Mouse (Mus musculus): ENCODE measurements around the gene Aen. TPM values are rescaled to one million over a fixed set of nuclear protein-coding genes. Genes with fewer than 3 reads are reported as not detected.

Aen gene
- polyA plus RNA-seq, 1 experiment from 2014 or later: 57.4 TPM

DNA sequence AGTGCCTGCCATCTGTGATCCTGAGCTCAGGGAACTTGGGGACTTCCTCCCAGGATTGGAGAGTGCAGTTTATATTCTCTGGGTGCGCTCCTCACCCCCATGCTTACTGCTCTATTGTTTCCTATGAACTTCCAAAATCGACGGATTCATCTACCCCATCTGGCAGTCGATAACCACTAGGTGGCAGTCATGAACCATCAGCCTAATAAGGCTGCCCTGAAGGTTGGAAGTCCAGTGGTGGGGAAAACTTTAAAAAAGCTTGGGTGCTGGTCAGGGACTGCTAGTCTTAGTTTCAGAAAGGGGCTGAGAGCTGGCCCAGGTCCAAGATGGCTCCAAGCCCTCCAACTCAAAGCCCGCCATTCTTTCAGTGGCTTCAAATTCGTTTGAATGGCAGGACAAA is 28.6 kb downstream of the Aen start:
- Histone ChIP-seq H3K9me3 (no peaks in the 10 kb centered on the region), H3K4me1 (no peaks in the 10 kb centered on the region), H3K27me3 (ENCODE audit: insufficient read depth, poor library complexity, severe bottlenecking) (peaks cover 58% of the 10 kb centered on the region), H3K27ac (no peak overlapping the region; the same call in 1 of the 2 replicates), H3K36me3 (no peaks in the 10 kb centered on the region), H3K4me3 (no peak overlapping the region)
- WGBS: 10% methylated on average over 6 of the region's 6 CpGs
- DNase-seq (ENCODE audit: low spot score): peak; percentile 81

GRCm38 (mm10) chr7:78924796-78925195 is 29.1 kb downstream of the Aen start:
- Histone ChIP-seq H3K9me3 (no peaks in the 10 kb centered on the region), H3K27me3 (ENCODE audit: insufficient read depth, poor library complexity, severe bottlenecking) (peaks cover 53% of the 10 kb centered on the region), H3K27ac (no peak overlapping the region; the same call in 1 of the 2 replicates), H3K4me3 (no peak overlapping the region), H3K36me3 (no peaks in the 10 kb centered on the region), H3K4me1 (no peaks in the 10 kb centered on the region)
- DNase-seq (ENCODE audit: low spot score): no peak
- WGBS: 64% methylated on average over 7 of the region's 7 CpGs

DNA sequence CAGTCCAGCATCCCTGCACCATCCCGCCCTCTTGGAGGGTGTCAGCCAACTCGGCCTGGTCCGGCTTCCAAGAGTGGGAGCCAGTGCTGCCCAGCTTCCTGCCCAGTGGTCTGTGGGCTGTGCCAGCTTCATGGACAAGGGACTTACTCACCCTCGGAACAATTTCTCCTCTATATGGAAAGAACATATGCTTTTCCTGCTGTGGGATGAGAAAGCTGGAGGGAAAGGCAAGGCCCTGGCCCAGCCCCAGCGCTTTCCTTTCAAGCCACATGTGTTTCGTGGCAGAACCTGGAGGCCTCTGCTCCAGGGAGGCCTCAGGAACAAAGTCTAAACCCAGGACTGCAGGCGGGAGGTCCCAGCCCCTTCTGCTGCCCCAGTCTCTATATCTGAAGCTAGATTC is 30.0 kb downstream of the Aen start:
- Histone ChIP-seq H3K9me3 (no peaks in the 10 kb centered on the region), H3K36me3 (no peaks in the 10 kb centered on the region), H3K27ac (no peak overlapping the region), H3K4me1 (no peaks in the 10 kb centered on the region), H3K27me3 (ENCODE audit: insufficient read depth, poor library complexity, severe bottlenecking) (peaks cover 51% of the 10 kb centered on the region), H3K4me3 (no peak overlapping the region)
- DNase-seq (ENCODE audit: low spot score): no peak
- 80% methylated on average over 7 of the region's 7 CpGs for WGBS

GRCm38 (mm10) chr7:78926156-78926555 is 30.5 kb downstream of the Aen start:
- no peak for DNase-seq (ENCODE audit: low spot score)
- Histone ChIP-seq H3K27me3 (ENCODE audit: insufficient read depth, poor library complexity, severe bottlenecking) (peaks cover 51% of the 10 kb centered on the region), H3K4me1 (no peaks in the 10 kb centered on the region), H3K27ac (no peak overlapping the region), H3K36me3 (no peaks in the 10 kb centered on the region), H3K4me3 (no peak overlapping the region), H3K9me3 (no peaks in the 10 kb centered on the region)
- WGBS: 73% methylated on average over 9 of the region's 9 CpGs

GRCm38 (mm10) chr7:78927266-78927665 is 31.6 kb downstream of the Aen start:
- Histone ChIP-seq H3K27ac (no peak overlapping the region), H3K4me3 (no peak overlapping the region), H3K4me1 (no peaks in the 10 kb centered on the region), H3K9me3 (no peaks in the 10 kb centered on the region), H3K36me3 (no peaks in the 10 kb centered on the region), H3K27me3 (ENCODE audit: insufficient read depth, poor library complexity, severe bottlenecking) (peaks cover 45% of the 10 kb centered on the region)
- WGBS: 56% methylated on average over 3 of the region's 3 CpGs
- no peak for DNase-seq (ENCODE audit: low spot score)

DNA sequence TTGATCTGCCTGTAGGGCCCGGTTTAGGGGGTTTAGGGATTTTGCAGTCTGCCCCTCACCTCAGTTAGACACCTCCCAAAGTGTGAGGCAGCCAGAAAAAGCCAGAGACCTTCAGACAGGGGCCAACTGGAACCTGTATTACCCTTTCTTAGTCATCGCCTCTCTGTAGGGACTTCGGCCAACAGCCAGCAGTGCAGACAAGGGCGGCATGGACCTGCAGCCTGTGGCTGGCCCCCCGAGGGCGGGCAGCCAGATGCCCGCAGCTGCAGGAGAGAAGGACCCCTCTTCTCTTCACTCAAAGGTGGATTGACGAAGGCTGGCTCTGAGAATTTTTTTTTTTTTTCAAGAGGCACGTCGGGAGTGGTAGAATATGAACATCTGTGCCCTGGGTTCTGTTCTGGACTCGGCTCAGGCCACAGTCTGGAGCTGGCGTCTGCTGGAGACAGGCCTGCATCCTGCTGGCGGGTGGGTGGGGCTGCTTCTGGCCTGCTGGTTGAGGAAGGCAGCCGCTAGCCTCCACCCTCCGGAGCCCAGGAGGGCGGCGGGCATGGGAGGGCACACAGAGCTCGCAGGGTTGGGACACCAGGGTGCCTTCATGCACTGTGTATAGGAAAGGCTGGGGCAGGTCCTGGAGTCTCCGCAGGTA is 43.4 kb downstream of the Aen start:
- WGBS: 62% methylated on average over 19 of the region's 19 CpGs
- Histone ChIP-seq H3K36me3 (no peaks in the 10 kb centered on the region), H3K9me3 (no peaks in the 10 kb centered on the region), H3K27me3 (ENCODE audit: insufficient read depth, poor library complexity, severe bottlenecking) (peaks cover 23% of the 10 kb centered on the region; the same call in 1 of the 2 replicates), H3K4me3 (no peak overlapping the region), H3K27ac (no peak overlapping the region), H3K4me1 (no peaks in the 10 kb centered on the region)
- no peak for DNase-seq (ENCODE audit: low spot score)

GRCm38 (mm10) chr7:78940971-78941370 is 45.3 kb downstream of the Aen start:
- H3K9me3 ChIP-seq: no peaks in the 10 kb centered on the region
- no peaks in the 10 kb centered on the region for H3K4me1 ChIP-seq
- H3K36me3 ChIP-seq: no peaks in the 10 kb centered on the region
- 67% methylated on average over 3 of the region's 3 CpGs for WGBS
- no peak overlapping the region for H3K4me3 ChIP-seq
- H3K27ac ChIP-seq: no peak overlapping the region
- no peak for DNase-seq (ENCODE audit: low spot score)
- H3K27me3 ChIP-seq (ENCODE audit: insufficient read depth, poor library complexity, severe bottlenecking): peaks cover 24% of the 10 kb centered on the region; the same call in 1 of the 2 replicates

DNA sequence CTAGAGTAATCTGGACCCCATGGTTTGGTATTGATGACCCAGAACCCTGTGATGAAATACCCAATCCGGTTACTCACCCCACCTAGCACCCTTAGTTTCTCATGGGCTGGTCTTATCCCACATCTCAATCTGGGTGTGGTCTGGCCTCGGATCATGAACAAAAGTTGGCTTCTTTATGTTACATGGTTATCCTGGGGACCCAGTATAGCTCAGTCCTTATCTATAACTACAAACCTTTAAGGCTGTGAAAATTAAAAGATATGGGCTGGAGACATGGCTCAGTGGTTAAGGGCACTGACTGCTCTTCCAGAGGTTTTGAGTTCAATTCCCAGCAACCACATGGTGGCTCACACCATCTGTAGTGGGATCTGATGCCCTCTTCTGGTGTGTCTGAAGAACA is 46.9 kb downstream of the Aen start:
- Histone ChIP-seq H3K27ac (no peak overlapping the region), H3K36me3 (no peaks in the 10 kb centered on the region), H3K27me3 (ENCODE audit: insufficient read depth, poor library complexity, severe bottlenecking) (peaks cover 24% of the 10 kb centered on the region; the same call in 1 of the 2 replicates), H3K9me3 (no peaks in the 10 kb centered on the region), H3K4me3 (no peak overlapping the region), H3K4me1 (no peaks in the 10 kb centered on the region)
- 85% methylated on average over 2 of the region's 2 CpGs for WGBS
- no peak for DNase-seq (ENCODE audit: low spot score)

DNA sequence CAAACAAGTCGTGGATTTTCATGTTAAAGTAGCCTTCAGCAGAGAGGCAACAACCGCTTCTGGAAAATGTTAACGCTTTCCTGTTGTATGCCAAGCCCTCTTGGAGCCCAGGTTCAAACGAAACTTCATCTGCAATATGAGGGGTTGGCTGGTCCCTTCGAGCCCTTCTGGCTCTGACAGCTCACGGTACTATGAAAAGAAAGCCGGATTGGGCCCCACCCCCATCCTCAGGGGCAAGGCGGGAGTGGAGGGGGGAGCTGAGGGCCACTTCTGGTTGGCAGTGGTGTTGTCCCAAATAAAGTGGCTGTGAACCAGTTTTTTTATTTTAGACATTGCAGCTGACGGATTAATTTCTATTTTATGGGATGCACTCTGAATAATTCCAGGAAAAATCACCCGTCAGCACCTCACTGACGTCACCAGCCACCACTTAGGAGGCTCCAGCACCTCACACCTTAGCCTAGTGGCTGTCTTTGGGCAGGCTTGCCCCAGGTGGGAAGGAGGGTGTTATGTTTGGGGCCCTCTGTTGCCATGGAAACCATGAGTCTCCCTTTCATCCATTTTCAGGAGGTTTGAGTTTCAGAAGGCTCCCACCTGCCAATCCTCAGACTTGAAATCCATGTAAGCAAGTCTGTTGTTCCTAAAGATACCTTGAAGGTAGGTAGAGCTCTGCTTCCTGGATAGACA is 58.4 kb downstream of the Aen start:
- H3K4me3 ChIP-seq: no peak overlapping the region
- H3K27me3 ChIP-seq (ENCODE audit: insufficient read depth, poor library complexity, severe bottlenecking): no peaks in the 10 kb centered on the region
- no peaks in the 10 kb centered on the region for H3K9me3 ChIP-seq
- no peak for DNase-seq (ENCODE audit: low spot score)
- H3K36me3 ChIP-seq: no peaks in the 10 kb centered on the region
- peaks cover 8% of the 10 kb centered on the region for H3K4me1 ChIP-seq
- WGBS: 25% methylated on average over 11 of the region's 11 CpGs
- H3K27ac ChIP-seq: no peak overlapping the region

- H3K27me3 ChIP-seq (ENCODE audit: insufficient read depth, poor library complexity, severe bottlenecking): no peaks in the 10 kb centered on the region
- H3K36me3 ChIP-seq: no peaks in the 10 kb centered on the region
- H3K9me3 ChIP-seq: no peaks in the 10 kb centered on the region
- no peak for DNase-seq (ENCODE audit: low spot score)
- 81% methylated on average over 6 of the region's 6 CpGs for WGBS
- no peak overlapping the region for H3K27ac ChIP-seq
- H3K4me3 ChIP-seq: no peak overlapping the region
- peaks cover 8% of the 10 kb centered on the region for H3K4me1 ChIP-seq
Observed at GRCm38 (mm10) chr7:78954619-78955018, 59.0 kb downstream of the Aen start.

DNA sequence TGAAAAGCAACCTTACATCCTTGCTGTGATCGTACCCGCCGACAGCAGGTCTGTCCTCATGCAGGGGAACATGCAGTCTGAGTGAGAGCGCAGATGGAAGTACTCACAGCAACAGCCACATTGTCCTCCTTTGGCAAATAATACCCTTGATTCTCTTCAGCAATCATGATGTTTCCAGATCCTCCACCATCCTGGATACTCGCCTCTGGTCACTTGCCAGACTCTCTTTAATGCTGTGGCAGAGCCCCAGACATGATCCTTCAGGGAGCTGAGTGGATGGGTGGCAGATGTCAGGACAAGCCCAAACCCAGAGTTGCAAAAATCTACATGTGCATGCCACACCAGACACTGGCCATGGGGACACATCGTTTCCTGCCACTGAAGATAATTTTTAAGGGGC is 59.4 kb downstream of the Aen start:
- H3K36me3 ChIP-seq: no peaks in the 10 kb centered on the region
- H3K4me3 ChIP-seq: no peak overlapping the region
- no peaks in the 10 kb centered on the region for H3K27me3 ChIP-seq (ENCODE audit: insufficient read depth, poor library complexity, severe bottlenecking)
- H3K9me3 ChIP-seq: no peaks in the 10 kb centered on the region
- DNase-seq (ENCODE audit: low spot score): no peak
- WGBS: 81% methylated on average over 6 of the region's 6 CpGs
- no peak overlapping the region for H3K27ac ChIP-seq
- H3K4me1 ChIP-seq: peaks cover 8% of the 10 kb centered on the region

- no peak for DNase-seq (ENCODE audit: low spot score)
- peaks cover 6% of the 10 kb centered on the region for H3K4me1 ChIP-seq
- H3K9me3 ChIP-seq: no peaks in the 10 kb centered on the region
- no peak overlapping the region for H3K4me3 ChIP-seq
- H3K27ac ChIP-seq: no peak overlapping the region
- 73% methylated on average over 6 of the region's 6 CpGs for WGBS
- no peaks in the 10 kb centered on the region for H3K27me3 ChIP-seq (ENCODE audit: insufficient read depth, poor library complexity, severe bottlenecking)
- H3K36me3 ChIP-seq: no peaks in the 10 kb centered on the region
Observed at GRCm38 (mm10) chr7:78958499-78959073, 62.9 kb downstream of the Aen start.
